Mouse (Mus musculus) heart, postnatal 10 days (tissue): ENCODE results near the gene Sema4g. TPM values are rescaled to one million over a fixed set of nuclear protein-coding genes. Genes with fewer than 3 reads are reported as not detected.

Source experiments
- DNase-seq, 2 experiments: peaks; one replicate each; pipeline ENCODE4 v3.0.0; 2021
- intact Hi-C: fragments of 180-260 bp; cut with DNase I; formaldehyde crosslinking; loops from one replicate; pipeline ENCODE4 v1.15.1; 2025
- total RNA-seq, 2 experiments: library from RNA; stranded (reverse); gene quantifications; 2 replicates each; pipeline ENCODE4 v1.2.3; 2021

Sema4g gene
- total RNA-seq, 2 experiments from 2014 or later: 1.1 TPM

DNA sequence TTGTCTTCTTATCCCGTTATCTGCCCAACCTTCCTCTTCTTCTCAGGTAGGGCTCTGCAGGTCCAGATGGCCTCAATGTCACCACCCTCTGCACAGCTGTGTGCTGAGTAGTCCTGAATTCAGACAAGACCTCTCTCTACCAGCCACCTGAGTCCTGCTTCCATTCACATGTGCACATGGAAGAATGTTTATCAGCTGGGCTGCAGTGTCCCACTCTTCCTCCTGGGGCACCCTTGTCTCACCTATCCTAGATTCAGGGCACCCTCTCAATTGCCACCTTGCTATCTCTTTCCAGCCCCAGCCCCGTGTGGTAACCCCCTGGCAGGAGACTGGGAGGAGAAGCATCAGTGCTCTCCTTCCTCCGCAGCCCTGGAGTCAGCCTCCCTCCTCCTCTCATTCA lies 13.4 kb downstream of the Sema4g start:
- intact Hi-C loops: no loop called here
- no peak for DNase-seq

DNA sequence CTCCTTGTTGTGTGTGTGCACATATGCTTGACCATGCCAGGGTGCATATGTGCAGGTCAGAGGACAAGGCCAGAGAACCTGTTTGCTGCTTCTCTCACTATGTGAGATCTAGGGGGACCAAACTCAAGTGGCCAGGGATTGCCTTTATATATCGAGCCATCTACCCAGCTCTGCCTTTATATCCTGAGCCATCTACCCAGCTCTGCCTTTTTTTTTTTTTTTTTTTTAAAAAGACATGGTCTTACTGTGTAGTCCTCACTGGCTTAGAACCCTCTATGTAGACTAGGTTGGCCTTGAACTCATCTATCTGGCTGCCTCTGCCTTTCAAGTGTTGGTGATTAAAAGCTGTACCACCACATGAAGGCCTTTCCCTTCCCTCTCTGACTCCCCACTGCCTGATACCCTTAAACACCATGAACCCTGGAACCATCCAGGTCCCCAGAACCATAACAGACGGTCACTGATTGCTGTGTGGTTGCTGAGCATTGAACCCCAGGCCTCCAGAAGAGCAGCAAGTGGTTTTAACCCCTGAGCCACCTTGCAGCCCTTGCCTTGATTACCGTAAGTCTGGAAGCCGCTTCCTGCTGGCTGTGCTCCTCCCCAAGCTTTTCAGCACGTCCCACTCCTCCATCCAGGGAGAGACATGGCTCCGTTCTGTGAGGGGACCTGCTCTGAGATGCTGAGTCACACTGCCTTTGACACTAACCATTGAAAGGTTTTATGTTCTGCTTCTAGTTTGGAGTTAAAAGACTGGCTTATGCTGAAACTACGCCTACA lies 15.0 kb downstream of the Sema4g start:
- intact Hi-C loops: no loop called here
- no peak for DNase-seq

DNA sequence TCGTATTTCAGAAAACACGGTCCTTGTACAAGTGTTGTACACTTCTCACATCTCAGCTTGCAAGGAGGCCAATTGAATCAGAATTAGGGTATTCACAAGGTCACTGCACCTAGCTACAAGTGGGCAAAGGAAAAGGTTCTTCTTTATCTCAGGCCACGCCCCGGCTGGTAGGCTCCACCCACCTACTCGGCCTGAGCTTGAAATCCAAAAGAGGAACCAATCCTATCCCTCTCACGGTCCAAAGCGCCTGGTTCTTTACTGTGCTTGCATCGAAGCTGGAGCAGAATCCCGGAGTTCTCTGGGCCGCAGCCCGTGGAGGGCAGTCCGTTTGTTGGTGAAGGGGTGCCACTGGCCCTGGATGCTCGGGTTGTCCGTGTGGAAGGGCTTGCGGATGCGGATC lies 16.5 kb downstream of the Sema4g start, which contains the start of gene Twnk:
Gene Twnk (plus strand): TSS at position 220 of the 400 bp plus-strand sequence.
- peak; percentile 56 to 65 for DNase-seq
- intact Hi-C loops: loop anchor here (5.0 kb wide), 1 partner anchor 37 kb away; no protein-coding TSS in a partner anchor

DNA sequence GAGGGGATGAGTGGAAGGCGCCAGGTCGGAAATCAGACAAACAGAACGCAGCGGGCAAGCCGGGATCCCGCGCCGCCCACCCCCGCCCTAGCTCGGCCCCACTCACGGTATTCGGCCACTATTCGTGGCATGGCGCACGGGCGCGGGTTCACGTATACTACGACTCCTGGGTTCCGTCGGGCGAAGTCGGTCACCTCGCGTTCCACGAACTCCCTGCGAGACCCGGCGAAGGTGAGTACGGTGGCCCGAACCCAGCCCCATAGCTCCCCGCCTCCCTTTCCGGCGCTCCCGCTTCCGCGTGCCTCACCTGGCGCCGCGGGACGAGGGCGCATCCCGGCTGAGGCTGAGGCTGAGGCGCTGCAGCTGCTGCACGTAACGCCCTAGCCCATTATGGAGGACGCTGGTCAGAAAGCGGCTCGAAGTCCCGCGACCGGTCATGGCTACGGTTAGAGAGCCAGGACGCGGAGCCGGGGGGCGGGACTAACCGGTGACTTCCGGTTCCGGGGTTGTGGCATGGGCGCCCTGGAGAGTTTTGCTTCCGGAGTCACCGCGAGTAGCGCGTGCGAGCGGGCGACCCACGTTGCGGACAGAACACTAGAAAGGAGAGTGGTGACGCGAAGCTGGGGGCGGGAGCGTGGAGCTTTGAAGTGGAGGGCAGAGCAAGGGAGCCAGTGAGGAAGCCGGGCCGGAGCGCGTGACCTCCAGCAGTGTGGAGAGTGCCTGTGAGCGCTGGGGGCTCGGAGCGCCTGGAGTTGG lies 17.2 kb downstream of the Sema4g start, which contains the start of gene Mrpl43:
Gene Mrpl43 (minus strand): TSS at position 486 of the 756 bp plus-strand sequence.
- intact Hi-C loops: loop anchor here (5.0 kb wide), 1 partner anchor 36 kb away; no protein-coding TSS in a partner anchor
- DNase-seq: peak; percentile 97 to 99

DNA sequence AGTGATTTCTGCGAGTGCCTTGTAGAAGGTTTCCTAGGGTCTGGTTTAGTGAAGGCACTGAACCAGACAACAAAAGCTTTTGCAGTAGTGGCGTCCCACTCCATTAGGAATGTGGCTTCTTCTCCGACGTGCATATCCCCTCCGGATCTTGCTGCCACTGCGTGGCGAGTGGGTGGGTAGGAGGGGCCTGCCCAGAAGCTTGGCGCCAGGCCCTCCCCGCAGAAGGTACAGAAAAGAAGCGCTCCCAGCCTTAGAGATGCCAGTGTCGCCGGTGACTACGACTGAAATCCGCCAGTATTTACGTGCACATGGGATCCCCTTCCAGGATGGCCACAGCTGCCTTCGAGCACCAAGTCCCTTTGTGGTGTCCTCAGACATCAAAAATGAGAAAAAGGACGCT lies 18.1 kb downstream of the Sema4g start:
- intact Hi-C loops: loop anchor here (5.0 kb wide), 1 partner anchor 35 kb away; no protein-coding TSS in a partner anchor

DNA sequence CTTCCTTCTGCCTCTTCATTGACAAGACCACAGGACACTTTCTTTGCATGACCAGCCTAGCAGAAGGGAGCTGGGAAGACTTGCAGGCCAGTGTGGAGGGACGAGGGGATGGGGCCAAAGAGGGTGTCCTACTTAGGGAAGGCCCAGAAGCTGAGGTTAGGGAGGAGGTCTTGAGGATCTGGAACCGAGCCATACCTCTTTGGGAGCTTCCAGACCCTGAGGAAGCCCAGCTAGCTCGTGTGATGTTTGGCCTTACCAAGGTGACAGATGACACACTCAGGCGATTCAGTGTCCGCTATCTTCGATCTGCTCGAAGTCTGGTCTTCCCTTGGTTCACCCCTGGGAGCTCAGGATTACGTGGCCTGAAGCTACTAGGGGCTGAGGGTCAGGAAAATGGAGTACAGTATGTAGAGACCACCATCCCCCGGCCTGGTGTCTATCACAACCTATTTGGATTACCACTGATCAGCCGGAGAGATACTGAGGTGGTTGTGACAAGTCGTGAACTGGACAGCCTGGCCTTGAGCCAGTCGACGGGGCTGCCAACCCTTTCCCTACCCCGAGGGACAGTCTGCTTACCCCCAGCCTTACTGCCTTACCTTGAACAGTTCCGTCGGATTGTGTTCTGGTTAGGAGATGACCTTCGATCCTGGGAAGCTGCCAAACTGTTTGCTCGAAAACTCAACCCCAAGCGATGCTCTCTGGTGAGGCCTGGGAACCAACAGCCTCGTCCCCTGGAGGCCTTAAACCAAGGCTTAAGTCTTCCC lies 18.7 kb downstream of the Sema4g start:
- no peak for DNase-seq
- intact Hi-C loops: loop anchor here (5.0 kb wide), 1 partner anchor 35 kb away; no protein-coding TSS in a partner anchor

More for the DNA sequence above, 18.1 kb downstream of the Sema4g start:
- DNase-seq: no peak

DNA sequence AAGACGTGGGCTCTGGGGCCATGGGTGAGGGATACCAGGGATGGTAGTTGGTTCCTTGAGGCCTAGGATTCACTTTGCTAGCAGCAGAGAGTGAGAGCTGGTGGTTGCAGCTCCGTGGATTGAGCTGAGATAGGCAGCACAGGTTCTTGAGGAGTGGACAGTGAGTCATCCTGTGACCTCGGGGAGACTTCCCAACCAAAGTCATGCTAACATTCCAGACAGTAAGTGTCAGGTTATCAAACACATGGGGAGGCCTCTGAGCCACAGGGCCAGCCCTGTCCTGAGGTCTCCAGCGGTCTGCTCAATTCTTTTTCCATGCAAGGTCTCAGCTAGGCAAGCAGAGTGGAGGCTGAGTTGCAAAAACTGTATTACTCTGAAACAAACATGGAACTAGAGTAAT lies 21.7 kb downstream of the Sema4g start:
- intact Hi-C loops: no loop called here
- no peak for DNase-seq

DNA sequence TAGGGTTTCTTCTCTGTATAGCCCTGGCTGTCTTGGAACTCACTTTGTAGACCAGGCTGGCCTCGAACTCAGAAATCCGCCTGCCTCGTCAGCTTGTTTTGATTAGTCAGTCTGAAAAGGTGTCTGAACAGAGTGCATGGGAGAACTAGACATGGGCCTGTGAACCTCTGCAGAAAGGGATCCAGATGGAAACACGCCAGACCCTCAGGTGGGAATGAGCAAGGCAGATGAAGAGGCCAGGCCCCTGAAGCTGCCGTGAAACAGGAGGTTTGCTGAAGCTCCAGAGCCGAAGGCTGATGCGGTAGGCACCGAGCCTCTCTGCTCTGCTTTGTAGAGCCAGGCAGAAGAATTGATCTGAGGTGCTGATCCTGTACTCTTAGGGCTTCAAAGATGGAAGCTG lies 23.3 kb downstream of the Sema4g start:
- intact Hi-C loops: loop anchor here (1.0 kb wide), 1 partner anchor 19 kb away; no protein-coding TSS in a partner anchor
- DNase-seq: no peak

DNA sequence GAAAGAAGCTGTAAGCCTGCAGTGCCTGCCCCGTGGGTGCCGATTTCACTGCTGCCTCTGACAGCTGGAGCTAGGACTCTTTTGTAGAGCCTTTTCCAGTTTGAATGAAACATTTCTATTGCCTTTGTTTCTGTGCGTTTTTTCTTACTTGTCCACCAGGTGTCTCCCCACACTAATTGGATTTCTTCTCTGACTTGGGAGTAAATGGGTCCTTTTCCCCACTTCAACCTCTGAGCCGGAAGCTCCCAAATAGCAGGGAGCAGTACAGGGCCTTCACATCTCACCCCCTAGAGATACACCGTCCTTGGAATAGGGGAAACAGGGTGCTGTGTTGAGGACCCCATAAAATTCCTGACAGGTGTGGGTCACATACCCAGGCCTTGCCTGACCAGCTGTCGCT lies 23.7 kb downstream of the Sema4g start:
- intact Hi-C loops: loop anchor here (1.0 kb wide), 1 partner anchor 19 kb away; no protein-coding TSS in a partner anchor
- DNase-seq: peak; percentile 62 to 68

DNA sequence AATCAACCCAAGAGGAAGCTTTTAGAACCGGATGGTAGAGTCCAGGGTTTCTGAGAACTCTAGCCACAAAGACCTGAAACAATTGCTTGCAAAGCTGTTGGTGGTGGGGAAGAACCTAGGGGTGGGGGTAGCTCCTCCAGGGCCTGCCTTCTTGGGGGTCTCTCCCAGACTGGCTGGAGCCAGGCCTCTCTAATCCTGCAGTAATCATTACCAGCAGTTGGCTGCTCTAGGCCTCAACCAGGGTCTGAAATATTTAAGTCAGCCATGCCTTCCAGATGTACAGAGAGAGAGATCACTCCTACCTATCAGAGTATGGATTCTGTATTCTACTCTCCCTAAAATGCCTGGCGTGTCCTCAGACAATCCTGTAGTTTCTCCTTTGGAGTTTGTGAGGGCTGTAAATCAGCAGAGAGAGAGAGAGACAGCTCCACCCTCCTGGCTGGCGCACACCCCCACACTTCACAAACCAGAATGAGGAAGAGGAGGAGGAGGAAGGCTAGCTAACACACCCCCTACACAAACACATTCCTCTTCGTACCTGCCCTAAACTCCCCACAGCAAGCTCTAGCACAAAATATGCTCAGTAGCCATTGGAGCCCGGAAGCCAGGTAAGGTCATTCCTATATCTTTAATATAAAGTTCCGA lies 24.8 kb downstream of the Sema4g start:
- intact Hi-C loops: no loop called here
- DNase-seq: no peak

DNA sequence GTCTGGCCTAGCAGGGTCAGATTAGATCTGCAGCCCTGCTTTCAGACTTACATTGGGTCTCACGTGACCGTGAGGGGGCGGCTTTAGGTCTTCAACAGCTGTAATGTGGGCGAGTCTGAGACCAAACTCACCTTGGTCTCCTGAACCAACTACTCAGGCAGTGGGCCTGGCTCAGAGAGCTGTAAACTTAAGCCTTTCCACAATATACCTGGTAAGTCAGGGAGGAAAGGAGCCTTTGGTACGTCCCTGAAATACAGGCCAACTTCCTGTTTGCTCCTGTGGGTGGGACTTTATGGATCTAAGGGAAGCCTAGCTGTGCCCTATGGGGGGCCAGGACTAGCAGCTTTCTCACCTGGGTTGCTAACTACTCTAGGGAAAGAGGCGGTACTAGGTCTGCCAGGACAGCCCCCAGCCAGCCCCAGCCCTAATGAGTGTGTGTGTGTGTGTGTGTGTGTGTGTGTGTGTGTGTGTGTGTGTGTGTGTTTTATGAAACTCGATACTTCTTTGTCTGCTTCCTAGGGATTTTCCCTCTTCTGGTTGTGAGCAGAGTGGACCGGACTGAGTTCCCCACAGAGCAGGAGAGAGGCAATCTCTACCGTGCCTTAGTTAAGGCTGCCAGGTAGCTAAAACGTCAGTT lies 25.6 kb downstream of the Sema4g start, which contains the start of gene Lzts2:
Gene Lzts2 (plus strand): TSS at position 80 of the 637 bp plus-strand sequence.
- intact Hi-C loops: no loop called here
- peak in 1 of 2 experiments; percentile 17 for DNase-seq

DNA sequence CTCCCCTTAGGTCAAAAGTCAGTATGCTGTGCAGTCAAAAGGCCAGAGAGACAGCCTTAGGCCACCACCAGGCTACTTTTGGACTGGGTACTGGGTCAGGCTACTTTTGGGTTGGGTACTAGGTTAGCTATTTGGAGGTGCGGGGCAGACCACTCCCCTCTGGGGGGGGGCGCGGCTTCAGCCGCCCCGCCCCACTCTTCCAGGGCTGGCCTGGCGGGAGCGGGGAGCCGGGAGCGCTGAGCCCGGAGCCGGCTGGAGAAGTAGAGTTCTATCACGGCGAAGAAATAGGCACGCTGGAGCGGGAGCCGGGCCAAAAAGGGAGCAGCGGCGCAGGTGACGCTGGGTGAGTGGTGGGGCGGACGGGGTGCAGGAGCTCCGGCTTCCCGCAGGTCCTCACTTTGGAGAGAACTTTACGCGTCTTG lies 26.1 kb downstream of the Sema4g start:
- intact Hi-C loops: no loop called here
- peak; percentile 74 to 80 for DNase-seq

DNA sequence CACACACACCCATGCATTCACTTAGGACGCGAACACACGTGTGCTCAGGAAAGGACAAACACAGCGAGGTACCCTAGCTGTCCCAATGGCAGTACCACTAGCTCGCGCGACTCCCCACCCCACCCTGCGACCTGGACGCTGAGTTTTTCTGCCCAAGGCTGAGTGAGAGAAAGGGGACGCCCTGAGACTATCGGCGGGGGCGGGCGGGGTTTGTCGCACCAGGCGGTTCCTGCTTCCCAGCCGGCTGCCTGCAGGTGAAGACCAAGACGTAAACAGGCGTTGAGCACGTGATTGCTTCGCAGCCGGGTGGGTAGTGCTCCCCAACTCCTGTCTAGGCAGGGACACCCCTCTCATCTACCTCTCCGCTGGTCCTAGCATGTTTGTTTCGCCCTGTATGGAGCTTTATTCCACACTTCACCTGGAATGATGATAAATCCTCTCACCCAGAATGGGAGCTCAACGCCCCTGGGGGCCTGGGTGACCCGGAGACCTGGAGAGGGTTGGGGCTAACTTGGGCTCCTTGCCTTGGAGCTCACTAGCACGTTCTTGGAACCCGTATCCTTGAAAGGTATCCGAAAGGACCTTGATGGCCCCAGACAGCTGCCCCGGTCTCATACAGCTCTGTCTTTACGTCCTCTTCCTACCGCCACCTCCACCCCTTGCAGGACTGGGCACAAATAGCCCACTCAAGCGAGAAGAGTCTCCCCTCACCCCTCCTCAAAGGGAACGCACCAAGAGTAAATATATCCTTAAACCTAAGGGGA lies 26.8 kb downstream of the Sema4g start:
- peak; percentile 73 to 77 for DNase-seq
- intact Hi-C loops: no loop called here

DNA sequence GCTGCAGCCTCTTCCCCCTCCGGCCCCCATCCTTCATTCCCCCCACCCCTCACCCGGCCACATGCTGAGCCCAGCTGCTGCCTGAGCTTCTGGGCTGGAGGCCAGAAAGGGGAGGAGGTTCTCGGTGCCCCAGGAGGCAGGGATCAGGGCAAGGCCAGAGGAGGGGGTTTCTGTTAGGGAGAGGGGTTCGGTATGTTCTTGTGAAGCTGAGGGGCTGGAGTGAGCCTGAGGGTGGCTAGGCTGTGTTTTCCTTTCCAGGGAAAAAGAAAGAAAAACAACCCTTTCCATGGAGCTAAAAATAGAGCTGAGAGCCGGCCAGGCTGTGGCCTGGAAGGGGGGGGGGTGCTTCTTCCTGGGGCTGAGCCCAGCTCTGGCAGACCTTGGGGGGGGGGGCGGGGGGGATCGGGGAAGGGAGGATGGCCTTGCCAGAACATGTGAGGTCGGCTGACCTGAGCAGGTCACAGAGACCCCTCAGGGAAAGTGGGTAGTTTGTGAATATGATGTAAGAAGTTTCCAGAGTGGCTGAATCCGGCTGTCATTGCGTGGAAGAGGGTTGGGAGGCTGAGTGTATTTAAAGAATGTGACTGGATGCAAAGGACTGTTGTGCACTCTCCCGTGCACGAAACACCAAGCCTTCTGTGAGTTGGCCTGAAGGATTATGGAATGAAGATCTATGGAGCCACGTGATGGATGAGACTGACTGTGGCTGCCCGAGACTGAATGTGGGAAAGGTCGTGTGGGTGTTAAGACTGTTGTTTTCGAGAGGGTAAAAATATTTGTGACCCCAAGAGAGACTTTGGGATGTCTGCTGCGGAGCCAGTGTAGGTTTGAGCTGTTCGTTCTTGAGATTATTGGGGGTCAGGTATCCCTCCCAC lies 27.7 kb downstream of the Sema4g start:
- intact Hi-C loops: no loop called here
- peak; percentile 92 for DNase-seq

DNA sequence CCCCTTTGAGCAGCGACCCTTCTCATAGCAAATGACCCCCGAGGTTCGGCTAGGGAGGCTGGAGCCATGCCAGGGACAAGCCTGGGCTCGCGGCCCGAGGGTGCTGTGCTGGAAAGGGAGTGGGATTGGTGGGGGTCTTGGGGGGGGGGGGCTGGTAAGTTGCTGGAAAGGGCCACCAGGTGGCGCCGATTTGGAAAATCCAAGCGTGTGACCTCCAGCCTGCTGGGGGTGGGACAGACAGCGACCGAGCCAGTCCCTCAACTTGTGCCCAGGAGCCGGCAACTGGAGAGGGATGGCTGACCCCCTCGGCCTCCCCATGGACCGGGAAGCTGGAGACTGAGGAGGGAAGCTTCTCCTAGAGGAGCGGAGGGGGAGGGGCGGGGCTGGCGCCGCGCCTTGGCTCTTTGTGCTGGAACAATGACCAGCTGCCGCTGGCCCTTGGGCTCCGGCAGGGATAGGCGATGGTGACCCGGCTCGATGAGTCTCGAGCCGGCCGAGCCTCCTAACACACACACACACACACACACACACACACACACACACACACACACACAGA lies 28.4 kb downstream of the Sema4g start:
- peak; percentile 92 for DNase-seq
- intact Hi-C loops: no loop called here

DNA sequence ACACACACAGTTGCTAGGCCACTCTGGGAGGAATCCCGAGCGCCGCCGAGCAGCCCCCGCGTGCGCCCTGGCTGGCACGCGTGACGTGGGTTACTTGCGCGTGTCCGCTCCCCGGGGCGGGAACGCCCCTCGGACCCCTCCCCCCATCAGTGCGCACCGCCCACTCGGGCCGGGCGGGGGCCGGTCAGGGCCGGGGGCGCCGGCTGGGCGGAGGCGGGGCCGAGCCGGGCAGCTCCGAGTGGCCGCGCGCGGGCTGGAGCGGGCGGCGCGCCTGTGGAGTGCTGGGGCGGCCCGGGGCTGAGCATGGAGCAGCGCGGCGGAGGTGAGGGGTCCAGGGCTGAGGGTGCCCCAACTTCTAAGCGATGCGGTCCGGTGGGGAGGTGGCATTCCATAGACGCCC lies 29.0 kb downstream of the Sema4g start:
- peak; percentile 93 to 94 for DNase-seq
- intact Hi-C loops: no loop called here

DNA sequence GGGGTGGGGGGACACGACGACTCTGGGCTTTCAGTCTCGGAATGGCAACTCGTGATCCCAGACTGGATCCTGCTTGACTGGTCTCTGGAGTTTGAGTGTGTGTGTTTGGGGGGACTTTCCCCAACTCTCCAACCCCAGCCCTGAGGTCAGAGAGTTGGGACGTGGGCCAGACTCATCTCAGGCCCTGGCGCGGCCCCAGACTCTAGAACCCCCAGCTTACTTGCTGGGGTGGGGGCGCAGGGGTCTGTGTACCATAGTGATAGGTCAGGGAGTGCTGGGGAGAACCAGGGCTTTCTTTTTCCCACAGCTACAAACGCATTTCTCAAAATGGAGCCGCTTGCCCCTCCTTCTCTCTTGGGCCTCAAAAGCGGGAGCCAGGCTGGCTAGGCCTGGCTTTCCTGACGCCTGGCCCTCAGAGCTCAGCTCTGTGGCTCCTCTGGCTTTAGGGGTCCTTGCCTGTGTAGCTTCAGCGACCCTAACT lies 29.5 kb downstream of the Sema4g start:
- intact Hi-C loops: no loop called here
- DNase-seq: peak; percentile 60 to 71
